Mouse (Mus musculus): Measurements from ENCODE around the gene Aftph. TPM values are rescaled to one million over a fixed set of nuclear protein-coding genes. Genes with fewer than 3 reads are reported as not detected.

The Aftph gene
- polyA plus RNA-seq, 1 experiment from 2014 or later: 24.5 TPM

DNA sequence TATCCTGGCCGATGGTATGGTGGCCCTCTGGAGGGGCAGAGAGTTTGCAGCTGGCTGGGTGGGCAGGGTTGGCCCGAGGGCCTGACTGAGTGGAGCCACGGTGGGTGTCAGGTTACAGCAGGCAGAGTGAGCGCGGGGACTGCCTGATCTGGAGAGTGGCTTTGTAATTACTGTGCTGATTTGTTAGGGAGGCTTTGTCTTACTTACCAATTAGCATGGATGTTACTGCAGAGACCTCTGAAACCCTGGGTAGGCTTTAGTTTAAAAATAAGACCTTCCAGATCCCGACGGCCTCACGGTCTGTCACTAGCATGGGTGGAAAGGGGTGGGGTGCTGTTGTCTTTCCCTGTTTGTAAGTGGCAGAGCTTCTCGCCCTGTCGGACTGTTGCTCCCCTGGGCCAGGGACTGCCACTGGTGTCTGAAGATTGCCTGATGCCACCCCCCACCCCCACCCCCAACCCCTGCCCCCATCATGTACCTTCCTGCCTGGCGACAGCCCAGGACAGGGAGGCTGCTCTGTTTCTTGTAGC, 101.4 kb downstream of the Aftph start:
- H3K36me3 ChIP-seq (ENCODE audit: control insufficient read depth, insufficient read depth, low read length): no peaks in the 10 kb centered on the region
- peak overlapping the region; percentile 52; the same call in 1 of the 2 replicates for H3K27ac ChIP-seq (ENCODE audit: low read length)
- H3K4me3 ChIP-seq (ENCODE audit: low read depth, low read length): 0 out of 2 replicates have a peak overlapping the region, but pooled peaks have one; percentile 3
- H3K9me3 ChIP-seq (ENCODE audit: control insufficient read depth, low read depth, low read length): no peaks in the 10 kb centered on the region
- H3K9ac ChIP-seq (replicated peaks; ENCODE audit: low read depth, low read length): peak overlapping the region; percentile 25; the same call in 1 of the 2 replicates
- peaks cover 24% of the 10 kb centered on the region for H3K4me1 ChIP-seq (ENCODE audit: control insufficient read depth, insufficient read depth, low read length)
- WGBS: 3% methylated on average over 11 of the region's 11 CpGs
- peak; percentile 87 for ATAC-seq (ENCODE audit: insufficient number of reproducible peaks, insufficient read depth, low FRiP score, low read depth)
- peak overlapping the region; percentile 30 for H3K4me2 ChIP-seq (replicated peaks; ENCODE audit: low read depth, low read length)
- no peaks in the 10 kb centered on the region for H3K27me3 ChIP-seq (ENCODE audit: control insufficient read depth, insufficient read depth, low read length)

DNA sequence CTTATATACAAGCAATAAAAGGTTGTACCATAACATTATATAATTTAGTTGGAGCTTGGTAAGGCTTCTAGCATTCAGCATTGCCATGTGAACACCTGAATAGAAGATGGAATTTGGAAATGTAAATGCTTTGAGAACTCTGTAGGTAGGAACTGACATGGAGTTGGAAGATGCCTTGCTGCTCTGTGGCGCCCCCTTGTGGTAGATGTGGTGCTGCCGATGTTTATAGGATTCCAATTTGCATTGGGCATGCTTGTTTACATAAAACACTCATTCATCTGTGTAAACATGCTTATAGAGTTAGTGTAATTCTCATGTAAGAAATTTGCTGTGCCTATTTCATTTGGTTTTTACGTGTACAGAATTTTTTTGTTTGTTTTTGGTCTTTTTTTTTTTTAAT, 102.5 kb downstream of the Aftph start:
- Histone ChIP-seq H3K36me3 (ENCODE audit: control insufficient read depth, insufficient read depth, low read length) (no peaks in the 10 kb centered on the region), H3K4me1 (ENCODE audit: control insufficient read depth, insufficient read depth, low read length) (peaks cover 31% of the 10 kb centered on the region), H3K27ac (ENCODE audit: low read length) (no peak overlapping the region), H3K9ac (replicated peaks; ENCODE audit: low read depth, low read length) (no peak overlapping the region), H3K9me3 (ENCODE audit: control insufficient read depth, low read depth, low read length) (no peaks in the 10 kb centered on the region), H3K4me3 (ENCODE audit: low read depth, low read length) (no peak overlapping the region), H3K4me2 (replicated peaks; ENCODE audit: low read depth, low read length) (no peak overlapping the region), H3K27me3 (ENCODE audit: control insufficient read depth, insufficient read depth, low read length) (no peaks in the 10 kb centered on the region)
- 22% methylated on average over 3 of the region's 3 CpGs for WGBS
- no peak for ATAC-seq (ENCODE audit: insufficient number of reproducible peaks, insufficient read depth, low FRiP score, low read depth)

DNA sequence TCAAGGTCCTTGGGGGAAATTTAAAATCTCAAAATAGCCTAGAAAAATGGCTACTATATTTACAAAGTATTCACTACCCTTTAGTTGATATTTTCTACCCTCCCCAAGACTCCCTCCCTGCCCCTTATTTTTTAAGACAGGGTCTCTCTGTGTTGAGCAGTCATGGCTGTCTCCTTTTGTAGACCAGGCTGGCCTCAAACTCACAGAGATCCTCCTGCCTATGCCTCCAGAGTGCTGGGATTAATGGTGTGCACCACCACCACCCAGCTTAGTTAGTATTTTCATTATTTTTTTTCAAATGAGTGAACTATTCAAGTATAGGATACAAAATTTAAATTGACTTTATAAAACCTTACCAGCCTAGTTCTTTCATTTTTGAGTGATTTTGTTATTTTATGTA, 104.3 kb downstream of the Aftph start:
- H3K4me2 ChIP-seq (replicated peaks; ENCODE audit: low read depth, low read length): no peak overlapping the region
- peaks cover 39% of the 10 kb centered on the region for H3K4me1 ChIP-seq (ENCODE audit: control insufficient read depth, insufficient read depth, low read length)
- ATAC-seq (ENCODE audit: insufficient number of reproducible peaks, insufficient read depth, low FRiP score, low read depth): no peak
- H3K27me3 ChIP-seq (ENCODE audit: control insufficient read depth, insufficient read depth, low read length): no peaks in the 10 kb centered on the region
- no peak overlapping the region for H3K27ac ChIP-seq (ENCODE audit: low read length)
- H3K9me3 ChIP-seq (ENCODE audit: control insufficient read depth, low read depth, low read length): no peaks in the 10 kb centered on the region
- no peak overlapping the region for H3K4me3 ChIP-seq (ENCODE audit: low read depth, low read length)
- H3K9ac ChIP-seq (replicated peaks; ENCODE audit: low read depth, low read length): no peak overlapping the region
- no peaks in the 10 kb centered on the region for H3K36me3 ChIP-seq (ENCODE audit: control insufficient read depth, insufficient read depth, low read length)

DNA sequence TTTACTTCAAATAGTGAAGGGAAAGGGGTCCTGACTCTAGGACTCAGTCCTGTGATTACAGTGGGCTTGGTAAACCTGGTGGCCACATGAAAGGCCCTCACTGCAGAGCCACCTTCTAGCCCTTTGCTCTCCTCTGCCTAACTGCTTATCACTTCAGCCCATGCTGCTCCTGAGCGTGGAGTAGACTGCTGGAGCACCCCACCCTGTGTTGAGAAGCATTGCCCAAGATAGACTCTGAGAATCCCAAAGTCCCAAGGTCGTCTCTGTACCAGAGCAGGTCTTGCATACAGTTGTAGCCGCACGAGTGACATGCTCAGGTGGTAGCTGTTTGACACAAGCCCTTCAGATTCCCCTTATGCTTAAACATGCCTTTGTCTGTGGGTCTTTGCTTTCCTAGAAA, 105.3 kb downstream of the Aftph start:
- peak; percentile 18; the same call in 1 of the 2 replicates for ATAC-seq (ENCODE audit: insufficient number of reproducible peaks, insufficient read depth, low FRiP score, low read depth)
- H3K27me3 ChIP-seq (ENCODE audit: control insufficient read depth, insufficient read depth, low read length): no peaks in the 10 kb centered on the region
- H3K9me3 ChIP-seq (ENCODE audit: control insufficient read depth, low read depth, low read length): no peaks in the 10 kb centered on the region
- 53% methylated on average over 4 of the region's 4 CpGs for WGBS
- no peak overlapping the region for H3K9ac ChIP-seq (replicated peaks; ENCODE audit: low read depth, low read length)
- no peak overlapping the region for H3K4me3 ChIP-seq (ENCODE audit: low read depth, low read length)
- H3K36me3 ChIP-seq (ENCODE audit: control insufficient read depth, insufficient read depth, low read length): no peaks in the 10 kb centered on the region
- peak overlapping the region; percentile 77 for H3K27ac ChIP-seq (ENCODE audit: low read length)
- peaks cover 39% of the 10 kb centered on the region for H3K4me1 ChIP-seq (ENCODE audit: control insufficient read depth, insufficient read depth, low read length)
- peak overlapping the region; percentile 4; the same call in 1 of the 2 replicates for H3K4me2 ChIP-seq (replicated peaks; ENCODE audit: low read depth, low read length)

DNA sequence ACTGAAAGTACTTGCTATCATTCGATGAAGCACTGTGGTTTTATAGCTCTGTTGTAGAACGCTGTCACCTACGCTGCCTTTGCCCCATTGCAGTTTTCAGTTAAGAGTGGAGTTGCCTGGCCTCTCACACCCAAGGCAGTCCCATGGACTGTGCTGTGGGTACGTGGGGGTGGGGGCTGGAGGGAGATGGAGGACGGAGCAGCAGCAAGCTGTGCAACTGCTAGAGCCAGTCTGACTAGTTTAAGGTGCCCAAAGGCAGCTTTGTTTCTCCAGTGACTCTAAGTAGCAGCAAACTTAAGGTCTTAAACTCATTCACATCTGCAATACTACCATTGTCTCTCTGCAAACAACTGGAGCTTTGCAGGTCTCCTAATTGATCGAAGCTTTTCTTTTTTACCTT, 105.7 kb downstream of the Aftph start:
- Histone ChIP-seq H3K27ac (ENCODE audit: low read length) (peak overlapping the region; percentile 77), H3K9ac (replicated peaks; ENCODE audit: low read depth, low read length) (no peak overlapping the region), H3K36me3 (ENCODE audit: control insufficient read depth, insufficient read depth, low read length) (no peaks in the 10 kb centered on the region), H3K4me2 (replicated peaks; ENCODE audit: low read depth, low read length) (peak overlapping the region; percentile 4), H3K4me1 (ENCODE audit: control insufficient read depth, insufficient read depth, low read length) (peaks cover 37% of the 10 kb centered on the region), H3K4me3 (ENCODE audit: low read depth, low read length) (no peak overlapping the region), H3K9me3 (ENCODE audit: control insufficient read depth, low read depth, low read length) (no peaks in the 10 kb centered on the region), H3K27me3 (ENCODE audit: control insufficient read depth, insufficient read depth, low read length) (no peaks in the 10 kb centered on the region)
- peak; percentile 19; the same call in 1 of the 2 replicates for ATAC-seq (ENCODE audit: insufficient number of reproducible peaks, insufficient read depth, low FRiP score, low read depth)
- WGBS: 53% methylated on average over 6 of the region's 6 CpGs

Other genes starting within 250 kb of the Aftph start
- gene Sertad2, start 198.3 kb downstream of the Aftph start, polyA plus RNA-seq (2014; fragmentation: Nextera tagmentation; extraction: Ambion mirVana): 32.6 and 36.0 TPM in 2 replicates
- 30.7 and 37.2 TPM in 2 replicates for gene Lgalsl, start 89.5 kb upstream of the Aftph start, polyA plus RNA-seq (2014; fragmentation: Nextera tagmentation; extraction: Ambion mirVana)

All from stomach, embryonic 14.5 days (tissue).